In the genomic region with DNA sequence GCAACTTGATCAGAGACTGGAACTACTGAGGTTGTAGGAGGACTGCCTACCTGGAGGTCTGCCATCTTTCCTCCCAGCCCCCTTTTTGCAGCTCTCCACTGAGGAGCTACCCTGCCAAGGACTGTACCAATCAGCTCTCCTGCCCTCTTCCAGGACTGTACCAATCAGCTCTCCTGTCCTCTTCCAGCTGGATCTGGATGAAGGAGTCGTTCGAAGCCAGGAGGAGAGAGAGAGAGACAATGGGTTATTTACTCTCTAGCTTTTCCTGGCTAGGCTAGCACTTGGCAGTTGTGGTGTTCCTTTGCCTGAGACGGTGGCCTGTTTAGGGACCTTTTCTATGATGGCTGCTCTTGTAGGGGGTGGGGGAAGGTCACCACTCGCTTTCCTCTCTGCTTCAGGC, we compare ENCODE assay signal across 12 mouse cellular contexts. TPM values are rescaled to one million over a fixed set of nuclear protein-coding genes. Genes with fewer than 3 reads are reported as not detected.
DNase-seq lines count a peak whose midpoint lies in the region; ATAC-seq and TF ChIP-seq lines count a peak whose summit lies in the region.
"Had no signal": no experiment of that assay in that cellular context is flagged by ENCODE, and none has a peak within 500 bp of the region (broad histone marks: within the 10 kb centered on the region; RNA-seq: fewer than 3 reads in every experiment).

No protein-coding gene starts in this region.

- no peaks in the 10 kb centered on the region for H3K9me3 ChIP-seq in lung, embryonic 16.5 days (ENCODE audit: control insufficient read depth, low read length)
- H3K9me3 ChIP-seq: embryonic facial prominence, embryonic 12.5 days; stomach, embryonic 15.5 days had no signal

- no peak overlapping the region for H3K9ac ChIP-seq in lung, embryonic 16.5 days (ENCODE audit: low read length)
- H3K9ac ChIP-seq: embryonic facial prominence, embryonic 12.5 days; stomach, embryonic 15.5 days had no signal

- 0 out of 2 replicates have a peak, but pooled peaks have one; percentile 28 for ATAC-seq in cerebellum, adult (ENCODE audit: insufficient number of reproducible peaks, low FRiP score, low TSS enrichment)
- ATAC-seq in lung, embryonic 16.5 days (ENCODE audit: low read depth) = peak; percentile 37

- H3K27me3 ChIP-seq in lung, embryonic 16.5 days (ENCODE audit: control insufficient read depth, insufficient read depth, low read depth, low read length) = no peaks in the 10 kb centered on the region
- H3K27me3 ChIP-seq: embryonic facial prominence, embryonic 12.5 days; stomach, embryonic 15.5 days had no signal

- no peak for DNase-seq in cerebellum, adult 8-10 months
- no peak for DNase-seq in lung, postnatal 14 days
- DNase-seq in layer of hippocampus, adult 2 months (ENCODE audit: low spot score in 2 of 2) = peak; percentile 46 to 67
- DNase-seq in adrenal gland, postnatal 25 days = no peak
- DNase-seq in c-Kit-positive CD71-positive TER-119-positive erythroid progenitor cells, embryonic 14.5 days (ENCODE audit: low spot score) = no peak
- DNase-seq: heart, postnatal 4 days had no signal

- H3K4me1 ChIP-seq in lung, embryonic 16.5 days (replicated peaks; ENCODE audit: control insufficient read depth, insufficient read depth, low read length) = peaks cover 15% of the 10 kb centered on the region
- H3K4me1 ChIP-seq in olfactory bulb, adult 2 months (ENCODE audit: control insufficient read depth, insufficient read depth, low read length) = no peaks in the 10 kb centered on the region
- H3K4me1 ChIP-seq: embryonic facial prominence, embryonic 12.5 days; stomach, embryonic 15.5 days had no signal

- no peaks in the 10 kb centered on the region for H3K36me3 ChIP-seq in lung, embryonic 16.5 days (ENCODE audit: control insufficient read depth, insufficient read depth, low read length)
- H3K36me3 ChIP-seq: embryonic facial prominence, embryonic 12.5 days; stomach, embryonic 15.5 days had no signal

- TF ChIP-seq POLR2A in olfactory bulb, adult 2 months (IDR thresholded peaks at IDR 0.05; ENCODE audit: insufficient read depth, low read depth, low read length) = no peak

- no peak overlapping the region for H3K4me2 ChIP-seq in lung, embryonic 16.5 days (ENCODE audit: low read depth, low read length)
- H3K4me2 ChIP-seq: embryonic facial prominence, embryonic 12.5 days; stomach, embryonic 15.5 days had no signal

- H3K27ac ChIP-seq in lung, embryonic 16.5 days (ENCODE audit: low read length) = no peak overlapping the region
- H3K27ac ChIP-seq in layer of hippocampus, adult 2 months = peak overlapping the region; percentile 58; the same call in 1 of the 2 replicates
- 0 out of 2 replicates have a peak overlapping the region, but pooled peaks have one; percentile 11 for H3K27ac ChIP-seq in olfactory bulb, adult 2 months (ENCODE audit: insufficient read depth, low read depth, low read length)
- H3K27ac ChIP-seq: embryonic facial prominence, embryonic 12.5 days; macrophage; stomach, embryonic 15.5 days had no signal

- TF ChIP-seq CTCF in layer of hippocampus, adult 2 months (conservative IDR thresholded peaks at IDR 0.05) = no peak
- TF ChIP-seq CTCF in olfactory bulb, adult 2 months (IDR thresholded peaks at IDR 0.05; ENCODE audit: insufficient read depth, low read depth, low read length) = no peak

- WGBS in lung, embryonic 16.5 days = 28% methylated on average over 4 of the region's 4 CpGs
- 25% methylated on average over 4 of the region's 4 CpGs for WGBS in olfactory bulb, adult 2 months

- H3K4me3 ChIP-seq in lung, embryonic 16.5 days (ENCODE audit: low read length) = no peak overlapping the region
- no peak overlapping the region for H3K4me3 ChIP-seq in layer of hippocampus, adult 2 months
- H3K4me3 ChIP-seq in olfactory bulb, adult 2 months (ENCODE audit: insufficient read depth, low read depth, low read length) = no peak overlapping the region
- H3K4me3 ChIP-seq: embryonic facial prominence, embryonic 12.5 days; stomach, embryonic 15.5 days had no signal

RNA-seq across cellular contexts. Expression of gene Stox2, which starts 14.9 kb away (rescaled TPM):
- polyA plus RNA-seq in lung, embryonic 16.5 days (2015; fragmentation: Nextera tagmentation; extraction: Ambion mirVana) = 10.7 and 11.6 TPM in 2 replicates
- 10 to 100 TPM; 85.3 to 86.3 TPM for total RNA-seq in layer of hippocampus, adult 2 months (2021)
- polyA plus RNA-seq in olfactory bulb, adult 2 months (2012; ENCODE audit: insufficient read depth, insufficient read length, low replicate concordance, missing spikeins) = 219 and 288 TPM in 2 replicates
- total RNA-seq in adrenal gland, postnatal 25 days (2021) = 13.2 and 13.6 TPM in 2 replicates
- polyA plus RNA-seq: macrophage had no signal

Comparison
In these comparisons a context has a peak if more than half of its experiments do, and no peak if none do; other contexts are left out.
1. DNase-seq: peak in layer of hippocampus, adult 2 months (2 of 2); none in cerebellum, adult 8-10 months (single experiment), lung, postnatal 14 days (single experiment), adrenal gland, postnatal 25 days (single experiment) and c-Kit-positive CD71-positive TER-119-positive erythroid progenitor cells, embryonic 14.5 days (single experiment).